Mouse (Mus musculus) kidney, adult 2 months (tissue): ENCODE measurements around the gene Mylk2. TPM values are rescaled to one million over a fixed set of nuclear protein-coding genes. Genes with fewer than 3 reads are reported as not detected.

ENCODE experiments used
- DNase-seq: peaks from one replicate; pipeline ENCODE4 v3.0.0; 2021
- H3K27ac ChIP-seq: fragments of 200-500 bp; 2 replicates; pipeline ENCODE4 v1.5.1; 2012; ENCODE audit warnings: low read depth, low read length, control low read depth, inconsistent platforms; ENCODE audit not compliant: insufficient read depth
- H3K27me3 ChIP-seq: fragments of 200-500 bp; replicated peaks from 2 replicates; pipeline ENCODE4 v1.6.1; 2012; ENCODE audit warnings: mild to moderate bottlenecking, moderate library complexity, low read length, inconsistent platforms; ENCODE audit not compliant: control insufficient read depth, insufficient read depth
- H3K36me3 ChIP-seq: fragments of 200-500 bp; 2 replicates; pipeline ENCODE4 v1.6.1; 2012; ENCODE audit warnings: mild to moderate bottlenecking, moderate library complexity, low read length, inconsistent platforms; ENCODE audit not compliant: control insufficient read depth, insufficient read depth
- H3K4me1 ChIP-seq: fragments of 200-500 bp; 2 replicates; pipeline ENCODE4 v1.6.1; 2011; ENCODE audit warnings: low read length; ENCODE audit not compliant: control insufficient read depth, insufficient read depth
- H3K4me3 ChIP-seq: fragments of 200-500 bp; 2 replicates; pipeline ENCODE4 v1.5.1; 2011; ENCODE audit warnings: mild to moderate bottlenecking, low read depth, low read length, control low read depth; ENCODE audit not compliant: insufficient read depth
- CTCF ChIP-seq: fragments of 200-500 bp; conservative IDR thresholded peaks from 2 replicates; pipeline ENCODE4 v1.5.1; 2011; ENCODE audit warnings: low read depth, mild to moderate bottlenecking, control low read depth, low read length, moderate library complexity, mixed read lengths; ENCODE audit not compliant: insufficient read depth, insufficient read length
- POLR2A ChIP-seq: fragments of 200-500 bp; IDR thresholded peaks from one replicate; pipeline ENCODE4 v1.6.1; 2011; ENCODE audit warnings: low read depth, low read length, control low read depth
- WGBS: fragments of 180-500 bp; shearing (Covaris S2); methylation state at CpG from one replicate; pipeline ENCODE4 v1.1.7; 2018; 5-methylcytosine and 5-hydroxymethylcytosine counted together
- polyA plus RNA-seq: library from polyadenylated mRNA; depleted of rRNA; stranded (reverse); fragments of >200 nt; gene quantifications from 2 replicates; pipeline ENCODE4 v1.2.3, GENCODE M21; 2012

Gene Mylk2
- polyA plus RNA-seq, 1 experiment: 1.1 TPM

GRCm38 (mm10) chr2:152944013-152944412, 32.9 kb downstream of the Mylk2 start:
- H3K36me3 ChIP-seq: no peaks in the 10 kb centered on the region
- H3K27me3 ChIP-seq: no peaks in the 10 kb centered on the region
- H3K4me3 ChIP-seq: no peak overlapping the region
- no peak overlapping the region for H3K27ac ChIP-seq
- H3K4me1 ChIP-seq: no peaks in the 10 kb centered on the region
- WGBS: 68% methylated on average over 9 of the region's 9 CpGs
- DNase-seq: no peak
- TF ChIP-seq CTCF (no peak), POLR2A (no peak)

GRCm38 (mm10) chr2:152947098-152947497, 35.9 kb downstream of the Mylk2 start:
- WGBS: 47% methylated on average over 7 of the region's 7 CpGs
- no peaks in the 10 kb centered on the region for H3K27me3 ChIP-seq
- no peak overlapping the region for H3K4me3 ChIP-seq
- DNase-seq: peak; percentile 47
- H3K27ac ChIP-seq: no peak overlapping the region
- no peaks in the 10 kb centered on the region for H3K36me3 ChIP-seq
- no peaks in the 10 kb centered on the region for H3K4me1 ChIP-seq
- TF ChIP-seq POLR2A (no peak), CTCF (no peak)

DNA sequence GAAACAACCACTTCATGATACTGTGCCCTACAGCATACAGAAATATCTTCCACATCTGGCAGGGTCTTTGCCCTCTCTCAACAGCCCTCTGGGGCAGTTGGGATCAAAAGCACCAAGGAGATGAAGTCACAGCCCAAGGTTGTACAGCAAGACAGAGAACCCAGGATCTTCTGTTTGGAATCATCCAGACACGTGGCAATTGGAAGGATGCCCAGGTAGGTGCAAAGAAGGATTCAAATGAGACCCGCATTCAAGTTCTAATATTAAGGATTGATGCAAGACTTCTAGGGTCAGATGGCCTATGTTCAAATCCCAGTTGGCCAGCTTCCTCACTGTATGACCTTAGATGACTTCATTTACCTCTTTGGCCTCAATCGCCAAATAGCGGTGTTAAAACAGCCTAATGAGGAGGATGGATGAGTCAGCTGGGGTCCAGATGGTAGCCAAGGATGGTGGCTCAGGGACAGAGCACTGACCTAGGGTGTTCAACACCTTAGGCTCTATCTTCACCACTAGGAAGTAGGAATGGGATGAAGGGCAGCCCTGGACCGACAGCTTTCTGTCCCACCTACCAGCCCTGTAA, 37.4 kb downstream of the Mylk2 start:
- DNase-seq: no peak
- 83% methylated on average over 5 of the region's 5 CpGs for whole genome bisulfite sequencing
- Histone ChIP-seq H3K27me3 (no peaks in the 10 kb centered on the region), H3K4me3 (no peak overlapping the region), H3K4me1 (no peaks in the 10 kb centered on the region), H3K27ac (no peak overlapping the region), H3K36me3 (no peaks in the 10 kb centered on the region)
- TF ChIP-seq POLR2A (no peak), CTCF (no peak)

- 49% methylated on average over 11 of the region's 11 CpGs for WGBS
- H3K4me3 ChIP-seq: peak overlapping the region; percentile 60
- no peak for DNase-seq
- no peaks in the 10 kb centered on the region for H3K27me3 ChIP-seq
- H3K27ac ChIP-seq: peak overlapping the region; percentile 24; the same call in 1 of the 2 replicates
- no peaks in the 10 kb centered on the region for H3K4me1 ChIP-seq
- TF ChIP-seq CTCF (no peak), POLR2A (no peak)
- H3K36me3 ChIP-seq: no peaks in the 10 kb centered on the region
These were observed 39.4 kb downstream of the Mylk2 start for GRCm38 (mm10) chr2:152950358-152951064.

- Histone ChIP-seq H3K27me3 (no peaks in the 10 kb centered on the region), H3K4me1 (no peaks in the 10 kb centered on the region), H3K4me3 (peak within 1 kb of the TSS; percentile 60), H3K36me3 (no peaks in the 10 kb centered on the region), H3K27ac (peak within 1 kb of the TSS; percentile 24; the same call in 1 of the 2 replicates)
- DNase-seq: no peak
- TF ChIP-seq CTCF (no peak), POLR2A (no peak)
- WGBS: under 1% methylated on average over 51 of the region's 54 CpGs
These were observed 40.1 kb downstream of the Mylk2 start, which contains the start of gene Dusp15 for GRCm38 (mm10) chr2:152951065-152951849. TSS of gene Dusp15 (minus strand) at chr2:152951698.

DNA sequence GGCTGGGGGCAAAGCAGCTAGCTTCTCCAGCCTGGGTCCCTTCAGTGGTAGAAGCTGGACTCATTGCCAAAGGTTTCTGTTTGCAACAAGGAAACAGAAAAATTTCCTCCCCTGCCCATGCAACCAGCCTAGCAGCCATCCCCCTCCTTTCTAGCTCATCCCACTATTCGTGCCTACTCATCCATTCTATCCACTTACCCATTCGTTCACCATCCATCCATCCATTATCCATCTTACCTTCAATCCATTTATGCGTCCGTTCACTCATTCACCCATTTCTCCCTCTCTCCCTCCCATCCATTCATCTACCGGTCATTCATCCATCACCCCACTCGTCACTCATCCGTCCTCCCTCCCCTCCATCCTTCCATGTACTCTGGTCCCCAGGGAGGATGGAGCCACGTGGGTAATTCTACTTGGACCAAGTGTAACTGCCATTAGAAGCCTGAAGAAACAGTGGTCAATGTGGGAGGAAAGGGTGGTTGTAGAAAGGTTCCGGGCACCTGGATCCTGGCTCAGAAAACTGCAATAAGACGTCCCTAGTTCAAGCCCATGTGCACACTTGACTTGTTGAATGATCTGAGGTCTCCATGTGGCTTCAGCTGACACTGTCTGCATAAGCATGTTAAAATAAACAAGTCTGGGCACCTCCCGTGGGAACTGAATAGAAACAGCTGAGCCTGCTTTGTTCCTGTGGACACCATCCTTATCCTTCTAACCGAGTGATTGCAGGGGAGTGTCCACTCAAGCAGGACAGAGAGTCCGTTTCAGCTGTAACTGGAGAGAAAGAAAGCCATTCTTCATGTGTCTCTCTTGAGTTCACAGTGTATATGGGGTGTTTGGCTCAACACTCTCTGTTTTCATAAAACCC, 40.9 kb downstream of the Mylk2 start:
- no peaks in the 10 kb centered on the region for H3K36me3 ChIP-seq

More for the DNA sequence above, 40.9 kb downstream of the Mylk2 start:
- no peaks in the 10 kb centered on the region for H3K27me3 ChIP-seq
- H3K27ac ChIP-seq: no peak overlapping the region
- TF ChIP-seq CTCF (no peak), POLR2A (no peak)
- no peak for DNase-seq
- 15% methylated on average over 13 of the region's 13 CpGs for WGBS
- H3K4me1 ChIP-seq: no peaks in the 10 kb centered on the region
- H3K4me3 ChIP-seq: peak overlapping the region; percentile 60
